In the genomic region with DNA sequence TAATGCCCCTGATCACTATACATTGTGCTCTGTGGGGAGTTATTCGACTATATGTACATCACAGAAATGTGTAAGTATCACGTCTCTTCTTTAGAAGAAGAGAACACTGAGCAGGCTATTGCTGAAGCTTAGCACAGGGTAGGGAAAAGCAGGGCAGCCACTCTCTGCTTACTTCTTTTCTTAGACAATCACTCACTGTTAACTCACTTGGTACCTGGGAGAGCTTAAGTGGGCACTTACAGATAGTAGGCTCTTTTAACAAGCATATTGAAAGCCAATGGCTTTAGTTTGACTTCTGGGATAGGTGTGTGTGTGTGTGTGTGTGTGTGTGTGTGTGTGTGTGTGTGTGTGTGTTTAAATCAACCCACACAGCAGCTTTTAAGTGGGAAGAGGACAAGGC, we compare ENCODE assay signal across 27 mouse cellular contexts. TPM values are rescaled to one million over a fixed set of nuclear protein-coding genes. Genes with fewer than 3 reads are reported as not detected.
"Had no signal": no experiment of that assay in that cellular context is flagged by ENCODE, and none has a peak within 500 bp of the region (broad histone marks: within the 10 kb centered on the region; RNA-seq: fewer than 3 reads in every experiment).

No protein-coding gene starts in this region.

- H3K36me3 ChIP-seq: heart, embryonic 13.5 days; heart, embryonic 15.5 days; hindbrain, embryonic 13.5 days; hindbrain, embryonic 15.5 days; kidney, embryonic 15.5 days; limb, embryonic 13.5 days; limb, embryonic 15.5 days had no signal

- H3K9me3 ChIP-seq: heart, embryonic 13.5 days; heart, embryonic 15.5 days; hindbrain, embryonic 13.5 days; hindbrain, embryonic 15.5 days; kidney, embryonic 15.5 days; limb, embryonic 13.5 days; limb, embryonic 15.5 days had no signal

- H3K27me3 ChIP-seq: heart, embryonic 13.5 days; heart, embryonic 15.5 days; hindbrain, embryonic 13.5 days; hindbrain, embryonic 15.5 days; kidney, embryonic 15.5 days; limb, embryonic 15.5 days had no signal

- H3K4me3 ChIP-seq: heart, embryonic 13.5 days; heart, embryonic 15.5 days; hindbrain, embryonic 13.5 days; hindbrain, embryonic 15.5 days; kidney, embryonic 15.5 days; limb, embryonic 13.5 days; limb, embryonic 15.5 days had no signal

- H3K4me1 ChIP-seq: hindbrain, embryonic 13.5 days; hindbrain, embryonic 15.5 days had no signal

- ATAC-seq: forebrain, postnatal 0 days; hindbrain, postnatal 0 days; intestine, embryonic 16.5 days had no signal

- H3K9ac ChIP-seq: forebrain, postnatal 0 days; heart, embryonic 13.5 days; heart, embryonic 15.5 days; hindbrain, embryonic 13.5 days; hindbrain, embryonic 15.5 days; kidney, embryonic 15.5 days; limb, embryonic 13.5 days; limb, embryonic 15.5 days had no signal

- H3K4me2 ChIP-seq: heart, embryonic 11.5 days; heart, embryonic 13.5 days; heart, embryonic 15.5 days; hindbrain, embryonic 13.5 days; hindbrain, embryonic 15.5 days; kidney, embryonic 15.5 days; limb, embryonic 13.5 days; limb, embryonic 15.5 days had no signal

- H3K27ac ChIP-seq: heart, embryonic 13.5 days; heart, embryonic 15.5 days; hindbrain, embryonic 13.5 days; hindbrain, embryonic 15.5 days; hindbrain, postnatal 0 days; kidney, embryonic 15.5 days; kidney, postnatal 0 days; limb, embryonic 13.5 days; limb, embryonic 15.5 days had no signal

- DNase-seq: forebrain, postnatal 0 days; gastrocnemius, postnatal 14 days; gastrocnemius, postnatal 36 days; heart, adult 18-20 months; heart, postnatal 14 days; heart, postnatal 36 days; kidney, adult 11 months; kidney, adult 2 months; kidney, adult 9 months; kidney, postnatal 14 days; kidney, postnatal 36 days; layer of hippocampus, adult 9-11 months; layer of hippocampus, postnatal 36 days; left cerebral cortex, postnatal 4 days had no signal

RNA-seq across cellular contexts. Expression of a gene that starts 20.0 kb away (rescaled TPM):
- polyA plus RNA-seq: forebrain, postnatal 0 days; heart, embryonic 11.5 days; hindbrain, embryonic 11.5 days; limb, embryonic 11.5 days had no signal
